Mouse (Mus musculus): ENCODE results near the gene Dok4. TPM values are rescaled to one million over a fixed set of nuclear protein-coding genes. Genes with fewer than 3 reads are reported as not detected.
"Not testable (repeated sequence)": the region's sequence is repeated elsewhere in the genome, so short reads cannot be mapped to it uniquely, and the experiment has no call there.

Dok4 gene
- total and polyA plus RNA-seq, 3 experiments, result 0.51 to 3.7 (median 0.93) TPM

GRCm38 (mm10) chr8:94861352-94861910 is 14.7 kb downstream of the Dok4 start:
- TF ChIP-seq TAL1 (conservative IDR thresholded peaks at IDR 0.05; ENCODE audit: low read depth, low read length) (no peak), CTCF (IDR thresholded peaks at IDR 0.05; ENCODE audit: low read depth, low read length) (peak; percentile 84), GATA1 (IDR thresholded peaks at IDR 0.05; ENCODE audit: borderline replicate concordance, low read length) (no peak), POLR2AphosphoS5 (IDR thresholded peaks at IDR 0.05; ENCODE audit: insufficient replicate concordance, low read depth, low read length) (no peak), GATA2 (IDR thresholded peaks at IDR 0.05; ENCODE audit: borderline replicate concordance, low read depth, low read length) (no peak)
- Histone ChIP-seq H3K36me3 (replicated peaks) (peaks cover 75% of the 10 kb centered on the region), H3K27me3 (ENCODE audit: insufficient read depth, low read length) (no peaks in the 10 kb centered on the region; the same call in 1 of the 2 replicates), H3K9me3 (replicated peaks) (no peaks in the 10 kb centered on the region), H3K4me1 (ENCODE audit: insufficient read depth, low read depth, low read length) (peaks cover 84% of the 10 kb centered on the region), H3K4me3 (ENCODE audit: low read depth, low read length) (no peak overlapping the region)
- peak; percentile 67 for DNase-seq (ENCODE audit: low spot score)
- peak; percentile 55; the same call in 1 of the 2 replicates for ATAC-seq (ENCODE audit: extremely low read depth, insufficient number of reproducible peaks, low FRiP score, poor library complexity, severe bottlenecking)

GRCm38 (mm10) chr8:94857346-94858173 is 18.6 kb downstream of the Dok4 start, which contains the start of gene Polr2c:
Gene Polr2c (plus strand): TSS chr8:94857450.
- H3K4me3 ChIP-seq (ENCODE audit: low read depth, low read length), result peak within 1 kb of the TSS; percentile 93
- TF ChIP-seq CTCF (IDR thresholded peaks at IDR 0.05; ENCODE audit: low read depth, low read length), result peak; percentile 57
- TF ChIP-seq TAL1 (conservative IDR thresholded peaks at IDR 0.05; ENCODE audit: low read depth, low read length), result no peak
- TF ChIP-seq GATA1 (IDR thresholded peaks at IDR 0.05; ENCODE audit: borderline replicate concordance, low read length), result no peak
- TF ChIP-seq POLR2AphosphoS5 (IDR thresholded peaks at IDR 0.05; ENCODE audit: insufficient replicate concordance, low read depth, low read length), result no peak
- no peak for TF ChIP-seq GATA2 (IDR thresholded peaks at IDR 0.05; ENCODE audit: borderline replicate concordance, low read depth, low read length)
- no peaks in the 10 kb centered on the region for H3K9me3 ChIP-seq (replicated peaks)
- H3K36me3 ChIP-seq (replicated peaks), result peaks cover 73% of the 10 kb centered on the region
- DNase-seq (ENCODE audit: low spot score) (peak; percentile 71), ATAC-seq (ENCODE audit: extremely low read depth, insufficient number of reproducible peaks, low FRiP score, poor library complexity, severe bottlenecking) (peak; percentile 61; the same call in 1 of the 2 replicates)
- no peaks in the 10 kb centered on the region for H3K27me3 ChIP-seq (ENCODE audit: insufficient read depth, low read length)
- H3K4me1 ChIP-seq (ENCODE audit: insufficient read depth, low read depth, low read length), result peaks cover 45% of the 10 kb centered on the region

GRCm38 (mm10) chr8:94857011-94857345 is 19.2 kb downstream of the Dok4 start:
- H3K36me3 ChIP-seq (replicated peaks), result peaks cover 73% of the 10 kb centered on the region
- no peaks in the 10 kb centered on the region for H3K9me3 ChIP-seq (replicated peaks)
- H3K4me3 ChIP-seq (ENCODE audit: low read depth, low read length), result peak overlapping the region; percentile 93
- DNase-seq (ENCODE audit: low spot score) (no peak), ATAC-seq (ENCODE audit: extremely low read depth, insufficient number of reproducible peaks, low FRiP score, poor library complexity, severe bottlenecking) (no peak)
- H3K4me1 ChIP-seq (ENCODE audit: insufficient read depth, low read depth, low read length), result peaks cover 39% of the 10 kb centered on the region
- H3K27me3 ChIP-seq (ENCODE audit: insufficient read depth, low read length), result no peaks in the 10 kb centered on the region
- TF ChIP-seq TAL1 (conservative IDR thresholded peaks at IDR 0.05; ENCODE audit: low read depth, low read length) (no peak), POLR2AphosphoS5 (IDR thresholded peaks at IDR 0.05; ENCODE audit: insufficient replicate concordance, low read depth, low read length) (no peak), GATA2 (IDR thresholded peaks at IDR 0.05; ENCODE audit: borderline replicate concordance, low read depth, low read length) (no peak), GATA1 (IDR thresholded peaks at IDR 0.05; ENCODE audit: borderline replicate concordance, low read length) (no peak), CTCF (IDR thresholded peaks at IDR 0.05; ENCODE audit: low read depth, low read length) (no peak)

- not testable (repeated sequence) for ATAC-seq (ENCODE audit: extremely low read depth, insufficient number of reproducible peaks, low FRiP score, poor library complexity, severe bottlenecking); DNase-seq (ENCODE audit: low spot score); H3K9me3 ChIP-seq (replicated peaks); H3K4me3 ChIP-seq (ENCODE audit: low read depth, low read length); H3K27me3 ChIP-seq (ENCODE audit: insufficient read depth, low read length)
- Histone ChIP-seq H3K36me3 (replicated peaks) (peaks cover 71% of the 10 kb centered on the region), H3K4me1 (ENCODE audit: insufficient read depth, low read depth, low read length) (peaks cover 21% of the 10 kb centered on the region)
These were observed 21.4 kb downstream of the Dok4 start for GRCm38 (mm10) chr8:94854761-94855160.

GRCm38 (mm10) chr8:94850049-94850448 is 26.1 kb downstream of the Dok4 start:
- TF ChIP-seq TAL1 (conservative IDR thresholded peaks at IDR 0.05; ENCODE audit: low read depth, low read length) (no peak), POLR2AphosphoS5 (IDR thresholded peaks at IDR 0.05; ENCODE audit: insufficient replicate concordance, low read depth, low read length) (no peak), CTCF (IDR thresholded peaks at IDR 0.05; ENCODE audit: low read depth, low read length) (no peak), GATA2 (IDR thresholded peaks at IDR 0.05; ENCODE audit: borderline replicate concordance, low read depth, low read length) (no peak), GATA1 (IDR thresholded peaks at IDR 0.05; ENCODE audit: borderline replicate concordance, low read length) (no peak)
- H3K36me3 ChIP-seq (replicated peaks), result peaks cover 97% of the 10 kb centered on the region
- H3K4me3 ChIP-seq (ENCODE audit: low read depth, low read length), result no peak overlapping the region
- H3K4me1 ChIP-seq (ENCODE audit: insufficient read depth, low read depth, low read length), result no peaks in the 10 kb centered on the region
- H3K27me3 ChIP-seq (ENCODE audit: insufficient read depth, low read length), result no peaks in the 10 kb centered on the region
- DNase-seq (ENCODE audit: low spot score), result no peak
- H3K9me3 ChIP-seq (replicated peaks), result no peaks in the 10 kb centered on the region
- ATAC-seq (ENCODE audit: extremely low read depth, insufficient number of reproducible peaks, low FRiP score, poor library complexity, severe bottlenecking), result no peak

- no peaks in the 10 kb centered on the region for H3K27me3 ChIP-seq (ENCODE audit: insufficient read depth, low read length)
- no peak overlapping the region for H3K4me3 ChIP-seq (ENCODE audit: low read depth, low read length)
- no peak for ATAC-seq (ENCODE audit: extremely low read depth, insufficient number of reproducible peaks, low FRiP score, poor library complexity, severe bottlenecking)
- no peaks in the 10 kb centered on the region for H3K9me3 ChIP-seq (replicated peaks)
- peaks cover 20% of the 10 kb centered on the region for H3K4me1 ChIP-seq (ENCODE audit: insufficient read depth, low read depth, low read length)
- peaks cover 59% of the 10 kb centered on the region for H3K36me3 ChIP-seq (replicated peaks)
- DNase-seq (ENCODE audit: low spot score), result no peak
- TF ChIP-seq CTCF (IDR thresholded peaks at IDR 0.05; ENCODE audit: low read depth, low read length) (no peak), POLR2AphosphoS5 (IDR thresholded peaks at IDR 0.05; ENCODE audit: insufficient replicate concordance, low read depth, low read length) (no peak), GATA2 (IDR thresholded peaks at IDR 0.05; ENCODE audit: borderline replicate concordance, low read depth, low read length) (no peak), GATA1 (IDR thresholded peaks at IDR 0.05; ENCODE audit: borderline replicate concordance, low read length) (no peak), TAL1 (conservative IDR thresholded peaks at IDR 0.05; ENCODE audit: low read depth, low read length) (no peak)
These were observed 34.9 kb downstream of the Dok4 start for GRCm38 (mm10) chr8:94841183-94841582.
